Mouse (Mus musculus) neural tube, embryonic 12.5 days (tissue): ENCODE results near the gene Mgrn1. TPM values are rescaled to one million over a fixed set of nuclear protein-coding genes. Genes with fewer than 3 reads are reported as not detected.
A peak's percentile ranks its signal among the peaks of the same experiment; 100 is the strongest.

ENCODE experiments used
- ATAC-seq: fragments of 200-750 bp; cut with Nextera tagmentation; 2 replicates; pipeline ENCODE4 v1.8.0; 2017; ENCODE audit warnings: low read depth, mild to moderate bottlenecking, moderate TSS enrichment, moderate library complexity; ENCODE audit not compliant: low FRiP score
- H3K27ac ChIP-seq: fragments of 300-500 bp; sonication (generic); 2 replicates; pipeline ENCODE4 v1.5.1; 2016
- H3K27me3 ChIP-seq: fragments of 300-500 bp; sonication (generic); replicated peaks from 2 replicates; pipeline ENCODE4 v1.6.1; 2016; ENCODE audit warnings: mild to moderate bottlenecking
- H3K36me3 ChIP-seq: fragments of 300-500 bp; sonication (generic); 2 replicates; pipeline ENCODE4 v1.6.1; 2016; ENCODE audit warnings: mild to moderate bottlenecking
- H3K4me1 ChIP-seq: fragments of 300-500 bp; sonication (generic); 2 replicates; pipeline ENCODE4 v1.6.1; 2016
- H3K4me2 ChIP-seq: fragments of 300-500 bp; sonication (generic); replicated peaks from 2 replicates; pipeline ENCODE4 v1.6.1; 2016; ENCODE audit warnings: mild to moderate bottlenecking
- H3K4me3 ChIP-seq: fragments of 300-500 bp; sonication (generic); 2 replicates; pipeline ENCODE4 v1.5.1; 2016
- H3K9ac ChIP-seq: fragments of 300-500 bp; sonication (generic); 2 replicates; pipeline ENCODE4 v1.6.1; 2016; ENCODE audit warnings: mild to moderate bottlenecking
- H3K9me3 ChIP-seq: fragments of 300-500 bp; sonication (generic); 2 replicates; pipeline ENCODE4 v1.6.1; 2016; ENCODE audit warnings: mild to moderate bottlenecking
- WGBS: fragments of 180-500 bp; shearing (Covaris S2); methylation state at CpG from one replicate; pipeline ENCODE4 v1.1.7; 2016; 5-methylcytosine and 5-hydroxymethylcytosine counted together
- polyA plus RNA-seq: library from polyadenylated mRNA; unstranded; fragments of >200 nt; fragmentation: Nextera tagmentation; extraction: Ambion mirVana; gene quantifications from 2 replicates; pipeline ENCODE4 v1.2.1, GENCODE M21; 2016

Gene Mgrn1
- polyA plus RNA-seq, 1 experiment from 2014 or later = 92.5 TPM

- Histone ChIP-seq H3K4me2 (no peak overlapping the region), H3K27me3 (no peaks in the 10 kb centered on the region), H3K4me1 (no peaks in the 10 kb centered on the region), H3K9ac (no peak overlapping the region), H3K27ac (no peak overlapping the region), H3K4me3 (no peak overlapping the region), H3K36me3 (0 out of 2 replicates have a peak, but pooled peaks cover 1% of the 10 kb centered on the region), H3K9me3 (no peaks in the 10 kb centered on the region)
- 84% methylated on average over 2 of the region's 2 CpGs for WGBS
- ATAC-seq = no peak
Measured at GRCm38 (mm10) chr16:4902390-4902789, 16.3 kb downstream of the Mgrn1 start.

- no peak overlapping the region for H3K27ac ChIP-seq
- no peak overlapping the region for H3K4me2 ChIP-seq
- H3K9ac ChIP-seq = no peak overlapping the region
- ATAC-seq = no peak
- WGBS = 86% methylated on average over 6 of the region's 6 CpGs
- H3K36me3 ChIP-seq = 0 out of 2 replicates have a peak, but pooled peaks cover 3% of the 10 kb centered on the region
- no peaks in the 10 kb centered on the region for H3K4me1 ChIP-seq
- H3K4me3 ChIP-seq = no peak overlapping the region
- H3K27me3 ChIP-seq = no peaks in the 10 kb centered on the region
- no peaks in the 10 kb centered on the region for H3K9me3 ChIP-seq
Measured at GRCm38 (mm10) chr16:4903491-4904102, 17.5 kb downstream of the Mgrn1 start.

DNA sequence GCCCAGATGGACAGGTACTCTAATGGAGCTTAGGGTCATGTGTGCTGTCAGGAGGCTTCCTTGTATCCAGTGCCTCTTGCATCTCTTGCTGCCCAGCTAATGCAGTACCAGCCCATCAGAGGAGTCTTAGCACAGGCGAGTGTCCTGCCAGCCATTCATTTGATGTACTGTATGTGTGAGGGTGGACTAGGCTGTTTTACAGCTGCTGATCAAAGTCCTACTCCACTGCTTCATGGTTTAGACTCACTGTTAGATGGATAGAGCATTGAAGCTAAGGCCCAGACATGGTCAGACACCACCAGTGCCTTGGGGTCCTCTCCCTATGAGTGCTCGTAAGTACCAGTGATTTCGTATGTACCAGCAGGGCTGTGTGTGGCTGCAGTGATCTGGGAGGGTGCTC is 18.8 kb downstream of the Mgrn1 start:
- WGBS = 91% methylated on average over 3 of the region's 3 CpGs

GRCm38 (mm10) chr16:4905591-4905990 is 19.5 kb downstream of the Mgrn1 start:
- Histone ChIP-seq H3K36me3 (peaks cover 16% of the 10 kb centered on the region), H3K27me3 (no peaks in the 10 kb centered on the region), H3K9ac (no peak overlapping the region), H3K9me3 (no peaks in the 10 kb centered on the region), H3K4me2 (no peak overlapping the region), H3K27ac (no peak overlapping the region), H3K4me3 (no peak overlapping the region), H3K4me1 (no peaks in the 10 kb centered on the region)
- ATAC-seq = no peak
- WGBS = 71% methylated on average over 1 of the region's 1 CpGs

More for the DNA sequence above, 18.8 kb downstream of the Mgrn1 start:
- Histone ChIP-seq H3K4me3 (no peak overlapping the region), H3K9me3 (no peaks in the 10 kb centered on the region), H3K36me3 (peaks cover 11% of the 10 kb centered on the region; the same call in 1 of the 2 replicates), H3K9ac (no peak overlapping the region), H3K27me3 (no peaks in the 10 kb centered on the region), H3K27ac (no peak overlapping the region), H3K4me2 (no peak overlapping the region), H3K4me1 (no peaks in the 10 kb centered on the region)
- no peak for ATAC-seq

- peaks cover 25% of the 10 kb centered on the region for H3K36me3 ChIP-seq
- no peaks in the 10 kb centered on the region for H3K9me3 ChIP-seq
- no peaks in the 10 kb centered on the region for H3K4me1 ChIP-seq
- H3K4me2 ChIP-seq = no peak overlapping the region
- ATAC-seq = no peak
- H3K27ac ChIP-seq = no peak overlapping the region
- H3K9ac ChIP-seq = no peak overlapping the region
- no peaks in the 10 kb centered on the region for H3K27me3 ChIP-seq
- no peak overlapping the region for H3K4me3 ChIP-seq
Measured at GRCm38 (mm10) chr16:4906559-4906958, 20.5 kb downstream of the Mgrn1 start.

GRCm38 (mm10) chr16:4907386-4907785 is 21.3 kb downstream of the Mgrn1 start:
- no peak overlapping the region for H3K4me2 ChIP-seq
- H3K4me1 ChIP-seq = no peaks in the 10 kb centered on the region
- no peak for ATAC-seq

DNA sequence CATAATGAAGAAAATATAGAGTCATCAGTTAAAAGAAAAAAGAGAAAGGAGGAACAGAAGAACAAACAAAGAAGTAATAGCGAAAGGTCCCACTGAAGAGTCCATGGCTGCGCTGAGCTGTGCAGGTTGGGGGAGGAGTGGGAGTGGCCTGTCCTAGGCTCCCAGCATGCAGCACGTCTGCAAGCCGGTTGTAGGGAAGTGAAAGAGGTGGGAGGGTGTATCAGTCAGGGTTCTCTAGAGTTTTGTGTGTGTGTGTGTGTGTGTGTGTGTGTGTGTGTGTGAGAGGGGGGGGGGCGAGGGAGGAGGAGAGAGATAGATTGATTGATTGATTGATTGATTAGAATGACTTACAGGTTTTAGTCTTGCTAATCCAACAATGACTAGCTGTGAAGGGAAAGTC is 21.9 kb downstream of the Mgrn1 start:
- 47% methylated on average over 4 of the region's 5 CpGs for WGBS
- Histone ChIP-seq H3K4me1 (no peaks in the 10 kb centered on the region), H3K27ac (no peak overlapping the region), H3K4me2 (no peak overlapping the region), H3K9ac (no peak overlapping the region), H3K27me3 (no peaks in the 10 kb centered on the region), H3K9me3 (no peaks in the 10 kb centered on the region), H3K36me3 (peaks cover 38% of the 10 kb centered on the region), H3K4me3 (no peak overlapping the region)
- ATAC-seq = no peak

More at GRCm38 (mm10) chr16:4907386-4907785, 21.3 kb downstream of the Mgrn1 start:
- H3K36me3 ChIP-seq = peaks cover 34% of the 10 kb centered on the region
- no peak overlapping the region for H3K9ac ChIP-seq
- no peak overlapping the region for H3K27ac ChIP-seq
- 84% methylated on average over 2 of the region's 2 CpGs for WGBS
- H3K27me3 ChIP-seq = no peaks in the 10 kb centered on the region
- no peaks in the 10 kb centered on the region for H3K9me3 ChIP-seq
- no peak overlapping the region for H3K4me3 ChIP-seq

DNA sequence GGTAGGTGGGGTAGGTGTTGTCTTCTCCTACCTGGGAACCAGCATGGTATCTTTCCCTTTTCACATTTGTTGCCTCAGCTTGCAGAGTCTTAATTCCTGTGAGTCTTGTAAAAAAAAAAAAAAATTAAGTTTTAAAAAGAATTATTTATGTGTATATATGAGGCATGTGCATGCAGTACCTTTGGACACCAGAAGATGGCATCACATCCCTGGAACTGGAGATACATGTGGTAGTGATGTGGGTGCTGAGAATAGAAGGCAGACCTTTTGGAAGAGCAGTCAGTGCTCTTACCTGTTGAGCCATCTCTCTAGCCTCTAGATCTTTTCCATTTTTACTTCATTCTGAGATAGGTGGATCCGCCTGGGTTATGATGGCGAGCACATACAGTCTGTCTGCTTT is 23.7 kb downstream of the Mgrn1 start:
- WGBS = 99% methylated on average over 2 of the region's 2 CpGs

GRCm38 (mm10) chr16:4910758-4911157 is 24.7 kb downstream of the Mgrn1 start:
- WGBS = 94% methylated on average over 8 of the region's 8 CpGs
- Histone ChIP-seq H3K27me3 (no peaks in the 10 kb centered on the region), H3K36me3 (peaks cover 45% of the 10 kb centered on the region), H3K27ac (no peak overlapping the region), H3K9ac (no peak overlapping the region), H3K4me1 (no peaks in the 10 kb centered on the region), H3K9me3 (no peaks in the 10 kb centered on the region), H3K4me2 (no peak overlapping the region), H3K4me3 (no peak overlapping the region)
- ATAC-seq = no peak

More for the DNA sequence above, 23.7 kb downstream of the Mgrn1 start:
- Histone ChIP-seq H3K4me1 (no peaks in the 10 kb centered on the region), H3K27me3 (no peaks in the 10 kb centered on the region), H3K9me3 (no peaks in the 10 kb centered on the region), H3K36me3 (peaks cover 38% of the 10 kb centered on the region), H3K4me3 (no peak overlapping the region), H3K9ac (no peak overlapping the region), H3K4me2 (no peak overlapping the region), H3K27ac (no peak overlapping the region)
- no peak for ATAC-seq

- Histone ChIP-seq H3K27me3 (no peaks in the 10 kb centered on the region), H3K27ac (no peak overlapping the region), H3K4me2 (no peak overlapping the region), H3K9me3 (no peaks in the 10 kb centered on the region), H3K9ac (no peak overlapping the region), H3K4me1 (no peaks in the 10 kb centered on the region), H3K36me3 (peaks cover 58% of the 10 kb centered on the region), H3K4me3 (no peak overlapping the region)
- no peak for ATAC-seq
- 79% methylated on average over 10 of the region's 10 CpGs for WGBS
Measured at GRCm38 (mm10) chr16:4912074-4912648, 26.1 kb downstream of the Mgrn1 start.

DNA sequence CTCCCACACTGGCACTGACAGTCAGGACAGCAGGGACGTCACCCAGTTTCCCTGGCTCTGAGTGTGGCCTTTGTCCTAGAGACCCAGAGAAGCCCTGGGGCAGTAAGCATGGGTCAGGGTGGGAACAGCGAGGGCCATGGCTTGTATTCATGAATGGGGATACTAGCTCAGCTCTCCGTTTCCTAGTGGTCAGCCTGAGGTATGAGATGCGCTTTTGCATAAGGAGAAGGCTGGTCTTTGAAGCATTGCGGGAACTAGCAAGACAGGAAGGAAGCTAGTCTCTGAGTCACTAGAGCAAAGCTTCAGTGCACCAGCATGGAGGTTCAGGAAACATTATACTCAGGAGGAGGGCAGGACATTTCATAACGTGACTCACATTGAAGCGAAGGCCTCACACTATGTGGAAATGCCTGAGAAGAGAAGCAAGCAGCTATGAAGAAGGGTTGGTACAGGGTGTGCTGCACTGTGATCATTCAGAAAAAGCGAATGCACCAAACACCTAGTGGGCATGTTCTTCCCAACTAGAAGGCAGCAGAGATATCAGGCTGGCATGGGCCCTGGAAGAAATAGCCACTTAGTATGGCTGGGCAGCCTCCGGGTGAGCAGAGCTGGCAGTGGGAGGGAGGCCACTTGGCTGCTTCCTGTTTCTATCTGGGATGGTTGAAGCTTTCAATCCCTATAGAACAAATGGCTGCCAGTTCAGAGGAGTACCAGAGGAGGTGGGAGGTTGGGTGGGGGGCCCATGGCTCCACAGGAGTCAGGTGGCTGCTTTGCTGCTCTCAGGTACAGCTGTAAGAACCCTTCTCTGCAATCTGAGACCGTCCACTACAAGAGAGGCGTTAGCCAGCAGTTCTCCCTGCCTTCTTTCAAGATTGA is 27.1 kb downstream of the Mgrn1 start:
- Histone ChIP-seq H3K27me3 (no peaks in the 10 kb centered on the region), H3K4me3 (no peak overlapping the region), H3K27ac (no peak overlapping the region; the same call in 1 of the 2 replicates), H3K9me3 (no peaks in the 10 kb centered on the region), H3K4me2 (no peak overlapping the region), H3K9ac (no peak overlapping the region), H3K4me1 (no peaks in the 10 kb centered on the region), H3K36me3 (peaks cover 55% of the 10 kb centered on the region)
- 0 out of 2 replicates have a peak, but pooled peaks have one; percentile 7 for ATAC-seq
- WGBS = 72% methylated on average over 11 of the region's 11 CpGs
